Mouse (Mus musculus) forebrain, embryonic 14.5 days (tissue): ENCODE measurements around the gene Nmur1. TPM values are rescaled to one million over a fixed set of nuclear protein-coding genes. Genes with fewer than 3 reads are reported as not detected.

Experiments used
- ATAC-seq: fragments of 200-750 bp; cut with Nextera tagmentation; 2 replicates; pipeline ENCODE4 v1.8.0; 2017; ENCODE audit warnings: mild to moderate bottlenecking, moderate library complexity
- DNase-seq: peaks from one replicate; pipeline ENCODE4 v3.0.0-alpha.2; 2015; ENCODE audit warnings: low spot score
- H3K27ac ChIP-seq: fragments of 300-500 bp; sonication (generic); 2 replicates; pipeline ENCODE4 v1.5.1; 2014; ENCODE audit warnings: low read depth, mild to moderate bottlenecking, control low read depth, low read length, moderate library complexity
- H3K27me3 ChIP-seq: fragments of 300-500 bp; sonication (generic); replicated peaks from 2 replicates; pipeline ENCODE4 v1.6.1; 2014; ENCODE audit warnings: low read length, control low read depth, mixed read lengths; ENCODE audit not compliant: control insufficient read depth, insufficient read depth
- H3K36me3 ChIP-seq: fragments of 300-500 bp; sonication (generic); 2 replicates; pipeline ENCODE4 v1.6.1; 2014; ENCODE audit warnings: low read length, control low read depth; ENCODE audit not compliant: control insufficient read depth, insufficient read depth
- H3K4me1 ChIP-seq: fragments of 300-500 bp; sonication (generic); 2 replicates; pipeline ENCODE4 v1.6.1; 2014; ENCODE audit warnings: antibody characterized with exemption, low read length, control low read depth; ENCODE audit not compliant: control insufficient read depth, insufficient read depth
- H3K4me2 ChIP-seq: fragments of 300-500 bp; sonication (generic); 2 replicates; pipeline ENCODE4 v1.6.1; 2014; ENCODE audit warnings: mild to moderate bottlenecking, control low read depth, low read length
- H3K4me3 ChIP-seq: fragments of 300-500 bp; sonication (generic); 2 replicates; pipeline ENCODE4 v1.5.1; 2014; ENCODE audit warnings: low read depth, low read length, control low read depth
- H3K9ac ChIP-seq: fragments of 300-500 bp; sonication (generic); 2 replicates; pipeline ENCODE4 v1.6.1; 2014; ENCODE audit warnings: mild to moderate bottlenecking, low read length, control low read depth, moderate library complexity
- H3K9me3 ChIP-seq: fragments of 300-500 bp; sonication (generic); replicated peaks from 2 replicates; pipeline ENCODE4 v1.6.1; 2016; ENCODE audit warnings: low read length, control low read depth, mixed read lengths; ENCODE audit not compliant: control insufficient read depth
- WGBS: fragments of 180-500 bp; shearing (Covaris S2); extraction: QIAGEN DNeasy Blood & Tissue Kit; methylation state at CpG from one replicate; pipeline ENCODE4 v1.1.7; 2014; 5-methylcytosine and 5-hydroxymethylcytosine counted together
- polyA plus RNA-seq: library from polyadenylated mRNA; unstranded; fragments of >200 nt; fragmentation: Nextera tagmentation; extraction: Ambion mirVana; gene quantifications from 2 replicates; pipeline ENCODE4 v1.2.1, GENCODE M21; 2014

The Nmur1 gene
- polyA plus RNA-seq, 1 experiment from 2014 or later: not detected

DNA sequence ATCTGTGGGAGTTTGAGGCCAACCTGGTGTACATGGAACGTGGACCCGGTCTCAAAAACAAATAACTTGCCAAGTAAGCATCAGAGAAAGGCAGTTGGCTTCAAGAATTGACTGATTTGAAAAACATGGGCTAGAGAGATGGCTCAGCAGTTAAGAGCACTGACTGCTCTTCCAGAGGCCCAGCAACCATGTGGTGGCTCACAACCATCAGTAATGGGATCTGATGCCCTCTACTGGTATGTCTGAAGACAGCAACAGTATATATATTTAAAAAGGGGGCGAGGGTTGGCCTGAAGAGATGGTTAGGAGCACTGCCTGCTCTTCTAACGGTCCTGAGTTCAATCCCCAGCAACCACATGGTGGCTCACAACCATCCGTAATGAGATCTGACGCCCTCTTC is 62.4 kb downstream of the Nmur1 start:
- Histone ChIP-seq H3K4me2 (no peak overlapping the region), H3K4me3 (no peak overlapping the region), H3K36me3 (no peaks in the 10 kb centered on the region), H3K9ac (no peak overlapping the region), H3K9me3 (no peaks in the 10 kb centered on the region), H3K4me1 (peaks cover 9% of the 10 kb centered on the region), H3K27me3 (no peaks in the 10 kb centered on the region), H3K27ac (no peak overlapping the region)
- WGBS: 12% methylated on average over 6 of the region's 6 CpGs
- DNase-seq (peak; percentile 48), ATAC-seq (no peak)

DNA sequence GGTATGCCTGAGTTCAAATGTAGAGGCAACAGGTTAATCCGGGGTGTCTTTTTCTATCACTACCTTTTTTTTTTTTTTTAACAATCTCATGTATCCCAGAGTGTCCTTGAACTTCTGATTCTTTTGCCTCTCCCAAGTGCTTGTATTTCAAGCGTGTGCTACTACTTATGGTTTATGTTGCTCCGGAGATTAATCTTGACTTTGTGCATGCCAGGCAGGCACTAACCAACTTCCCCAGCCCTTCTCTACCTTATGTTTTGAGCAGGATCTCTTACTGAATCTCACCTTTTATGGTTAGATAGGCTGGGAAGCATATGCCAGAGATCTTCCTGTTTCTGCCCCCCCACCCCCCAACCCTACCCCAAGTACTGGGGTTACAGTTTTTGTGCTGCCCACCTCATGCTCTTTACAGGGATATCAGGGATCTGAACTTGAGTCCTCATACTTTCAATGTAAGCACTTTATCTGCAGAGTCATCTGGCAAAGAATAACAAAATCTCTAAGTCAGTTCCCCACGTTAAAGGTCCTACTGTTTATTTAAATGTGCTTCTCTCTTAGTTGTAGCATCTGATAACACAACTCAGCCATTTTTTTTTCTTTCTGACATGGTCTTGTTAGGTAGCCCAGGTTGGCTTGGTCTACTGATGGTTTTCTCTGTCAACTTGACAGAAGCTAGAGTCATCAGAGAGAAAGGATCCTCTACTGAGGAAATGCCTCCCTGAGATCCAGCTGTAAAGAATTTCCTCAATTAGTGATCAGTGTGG is 64.0 kb downstream of the Nmur1 start:
- Histone ChIP-seq H3K4me1 (peaks cover 13% of the 10 kb centered on the region), H3K4me2 (no peak overlapping the region), H3K36me3 (peaks cover 5% of the 10 kb centered on the region), H3K9me3 (no peaks in the 10 kb centered on the region), H3K27me3 (no peaks in the 10 kb centered on the region), H3K27ac (no peak overlapping the region), H3K4me3 (no peak overlapping the region), H3K9ac (no peak overlapping the region)
- ATAC-seq (no peak), DNase-seq (no peak)
- 93% methylated on average over 4 of the region's 4 CpGs for WGBS

DNA sequence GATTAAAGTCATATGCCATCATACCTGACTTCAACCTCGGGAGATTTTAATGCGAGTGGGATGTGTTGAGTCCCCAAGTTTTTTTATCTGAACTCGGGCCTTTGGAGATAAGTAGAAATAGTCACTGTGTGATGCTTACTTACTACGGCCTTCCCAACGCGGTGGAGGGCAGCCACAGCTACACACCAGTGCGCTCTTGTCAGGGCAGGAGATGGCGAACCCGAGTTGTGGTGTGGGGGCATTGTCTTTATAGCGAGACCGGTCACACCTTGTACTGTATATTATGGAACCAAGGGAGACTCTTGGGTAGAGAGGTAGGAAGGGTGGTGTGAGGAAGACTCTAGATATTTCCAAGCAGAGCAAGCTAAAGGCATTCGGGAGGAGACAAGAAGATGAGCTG is 65.6 kb downstream of the Nmur1 start:
- DNase-seq: no peak
- Histone ChIP-seq H3K27me3 (no peaks in the 10 kb centered on the region), H3K4me2 (peak overlapping the region; percentile 81), H3K4me3 (peak overlapping the region; percentile 90), H3K27ac (no peak overlapping the region), H3K36me3 (peaks cover 21% of the 10 kb centered on the region), H3K9ac (peak overlapping the region; percentile 88), H3K4me1 (peaks cover 13% of the 10 kb centered on the region), H3K9me3 (no peaks in the 10 kb centered on the region)
- ATAC-seq: no peak
- 17% methylated on average over 12 of the region's 12 CpGs for WGBS

DNA sequence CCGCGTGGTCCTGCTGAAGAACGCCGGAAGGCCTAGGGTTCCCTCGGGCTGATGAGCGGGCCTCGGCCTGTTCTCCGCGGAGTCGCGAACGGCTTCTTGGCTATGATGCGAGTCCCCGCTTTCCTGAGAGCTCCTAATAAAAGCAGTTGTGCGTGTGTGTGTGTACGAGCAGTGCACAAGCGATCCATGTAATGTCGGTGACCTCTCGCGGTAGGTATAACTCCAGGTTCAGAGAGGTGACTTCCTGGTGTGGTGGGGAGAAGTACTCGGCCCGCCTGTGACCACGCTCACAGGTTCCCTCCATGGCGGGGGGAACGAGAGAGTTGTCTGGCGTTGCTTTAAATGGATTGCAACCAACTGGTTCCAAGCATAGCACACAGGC is 66.2 kb downstream of the Nmur1 start:
- DNase-seq (no peak), ATAC-seq (no peak)
- peak overlapping the region; percentile 90 for H3K4me3 ChIP-seq
- no peaks in the 10 kb centered on the region for H3K27me3 ChIP-seq
- peak overlapping the region; percentile 81 for H3K4me2 ChIP-seq
- H3K9ac ChIP-seq: peak overlapping the region; percentile 88
- peak overlapping the region; percentile 52; the same call in 1 of the 2 replicates for H3K27ac ChIP-seq
- no peaks in the 10 kb centered on the region for H3K9me3 ChIP-seq
- H3K4me1 ChIP-seq: peaks cover 13% of the 10 kb centered on the region
- peaks cover 27% of the 10 kb centered on the region for H3K36me3 ChIP-seq
- under 1% methylated on average over 26 of the region's 26 CpGs for WGBS

DNA sequence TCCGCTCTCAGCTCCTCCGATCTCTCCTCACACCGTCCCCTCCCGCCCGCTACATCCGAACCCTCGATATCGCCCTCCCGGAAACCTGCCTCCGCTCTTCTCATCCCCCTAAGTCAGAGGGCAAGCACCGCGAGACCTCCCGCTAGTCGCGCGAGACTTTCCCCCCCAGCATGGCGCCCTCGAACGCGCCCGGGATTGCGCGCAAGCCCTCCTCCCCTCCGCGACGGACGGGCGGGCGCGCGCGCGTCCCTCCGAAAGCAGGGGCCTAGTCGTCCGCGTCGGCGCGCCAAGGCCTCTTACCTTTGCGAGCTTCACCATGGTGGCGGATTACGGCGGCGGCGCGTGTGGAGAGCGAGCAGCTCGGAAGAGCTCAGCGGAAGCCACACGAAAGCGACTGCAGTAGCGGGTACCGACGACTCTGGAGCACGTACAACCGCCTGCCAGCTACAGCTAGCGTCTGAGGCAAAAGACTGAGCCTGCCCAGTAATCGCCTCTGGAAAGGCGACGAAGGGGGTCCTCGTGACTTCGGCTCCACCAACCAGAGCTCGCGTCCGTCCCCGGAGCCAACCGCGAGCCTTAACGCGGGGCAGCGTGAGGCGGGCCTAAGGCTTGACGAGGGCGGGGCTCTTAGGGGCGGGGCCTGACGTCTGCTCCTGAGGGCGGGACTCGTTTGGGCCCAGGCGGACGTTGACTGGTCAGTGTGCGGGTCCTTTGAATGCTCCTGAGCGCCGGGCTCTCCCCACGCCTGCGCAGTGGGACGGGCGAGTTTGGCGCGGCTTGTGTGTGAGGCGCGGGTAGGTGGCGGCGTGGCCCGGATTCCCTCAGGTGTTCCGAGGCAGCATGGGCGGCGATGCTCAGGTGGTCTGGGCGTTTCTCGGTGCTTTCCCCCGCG is 66.9 kb downstream of the Nmur1 start, which contains the start of gene Ncl:
Ncl (minus strand) TSS at position 495 of the 892 bp plus-strand sequence.
- peak within 1 kb of the TSS; percentile 96 for H3K27ac ChIP-seq
- DNase-seq: peak; percentile 99
- peak; percentile 99 for ATAC-seq
- H3K4me1 ChIP-seq: peaks cover 13% of the 10 kb centered on the region
- no peaks in the 10 kb centered on the region for H3K9me3 ChIP-seq
- H3K4me2 ChIP-seq: peak within 1 kb of the TSS; percentile 87
- no peaks in the 10 kb centered on the region for H3K27me3 ChIP-seq
- H3K9ac ChIP-seq: peak within 1 kb of the TSS; percentile 88
- under 1% methylated on average over 102 of the region's 102 CpGs for WGBS
- H3K36me3 ChIP-seq: peaks cover 34% of the 10 kb centered on the region
- peak within 1 kb of the TSS; percentile 90 for H3K4me3 ChIP-seq

DNA sequence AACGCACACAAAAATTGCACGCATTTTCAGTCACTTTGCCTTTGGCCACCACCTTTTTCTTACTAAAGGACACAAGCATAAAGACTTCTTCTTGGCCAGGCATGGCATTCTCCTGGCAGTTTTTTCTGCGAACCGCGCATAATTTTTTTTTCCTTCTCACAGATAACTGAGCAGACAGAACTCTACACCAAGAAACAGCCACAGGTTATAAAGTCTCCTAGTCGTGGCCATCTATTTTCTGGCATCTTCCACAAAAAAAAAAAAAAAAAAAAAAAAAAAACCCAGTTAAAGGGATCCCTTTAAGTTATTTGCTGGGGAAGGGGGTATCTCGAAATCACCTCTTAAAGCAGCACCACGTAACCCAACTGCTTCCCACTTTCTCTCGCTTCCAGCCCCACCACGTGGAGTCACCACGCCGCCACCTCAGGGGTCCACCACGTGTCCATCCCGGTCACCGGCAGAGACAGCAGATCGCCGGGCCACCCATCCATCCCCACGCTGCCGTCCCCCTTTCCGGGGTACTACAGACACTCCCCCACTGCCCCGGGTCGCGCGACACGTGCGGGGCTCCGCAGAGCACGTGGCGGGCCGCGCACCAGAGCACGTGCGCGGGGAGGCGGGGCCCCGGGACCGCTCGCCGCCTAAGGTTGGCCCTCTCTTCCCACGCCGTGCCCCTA is 67.7 kb downstream of the Nmur1 start:
- DNase-seq (no peak), ATAC-seq (peak; percentile 58)
- Histone ChIP-seq H3K27ac (peak overlapping the region; percentile 96), H3K36me3 (peaks cover 42% of the 10 kb centered on the region), H3K27me3 (no peaks in the 10 kb centered on the region), H3K9me3 (no peaks in the 10 kb centered on the region), H3K9ac (peak overlapping the region; percentile 82), H3K4me2 (peak overlapping the region; percentile 87), H3K4me3 (peak overlapping the region; percentile 90), H3K4me1 (peaks cover 13% of the 10 kb centered on the region)
- 0% methylated on average over 41 of the region's 41 CpGs for WGBS

DNA sequence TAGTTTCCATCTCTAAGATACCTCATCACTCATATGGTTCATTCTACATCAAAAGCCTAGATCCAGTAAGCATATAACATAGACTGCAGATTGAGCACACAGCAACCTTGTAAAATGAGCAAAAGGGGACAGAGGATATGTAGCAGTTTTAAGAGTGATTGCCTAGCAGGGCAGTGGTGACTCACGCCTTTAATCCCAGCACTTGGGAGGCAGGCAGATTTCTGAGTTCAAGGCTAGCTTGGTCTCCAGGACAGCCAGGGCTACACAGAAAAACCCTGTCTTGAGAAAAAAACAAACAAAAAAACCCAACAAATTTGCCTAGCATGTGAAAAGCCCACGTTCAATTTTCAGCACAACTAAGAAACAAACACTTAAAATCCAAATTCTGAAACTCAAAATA is 71.8 kb downstream of the Nmur1 start:
- 88% methylated on average over 2 of the region's 2 CpGs for WGBS
- no peak overlapping the region for H3K9ac ChIP-seq
- ATAC-seq: no peak

DNA sequence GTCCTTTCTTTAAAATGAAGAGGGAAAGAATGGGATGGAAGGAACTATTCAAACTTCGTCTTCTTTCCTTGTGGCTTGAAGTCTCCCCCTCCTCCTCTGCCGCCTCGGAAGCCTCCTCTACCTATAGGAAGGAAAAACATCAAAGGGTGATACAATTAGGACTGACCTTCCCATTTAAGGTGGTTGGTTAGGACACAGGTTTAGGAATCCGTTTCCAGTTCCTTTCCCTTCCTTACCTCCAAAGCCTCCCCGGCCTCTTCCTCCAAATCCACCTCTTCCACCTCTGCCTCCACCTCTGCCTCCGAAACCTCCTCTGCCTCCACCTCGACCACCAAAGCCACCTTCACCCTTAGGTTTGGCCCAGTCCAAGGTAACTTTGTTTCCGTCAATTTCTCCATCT is 75.5 kb downstream of the Nmur1 start:
- Histone ChIP-seq H3K4me2 (no peak overlapping the region), H3K9me3 (no peaks in the 10 kb centered on the region), H3K27ac (no peak overlapping the region), H3K4me3 (no peak overlapping the region), H3K27me3 (no peaks in the 10 kb centered on the region), H3K36me3 (peaks cover 85% of the 10 kb centered on the region), H3K4me1 (no peaks in the 10 kb centered on the region), H3K9ac (no peak overlapping the region)
- ATAC-seq (no peak), DNase-seq (no peak)
- WGBS: 89% methylated on average over 8 of the region's 8 CpGs

More for the DNA sequence above, 71.8 kb downstream of the Nmur1 start:
- Histone ChIP-seq H3K4me2 (no peak overlapping the region), H3K36me3 (peaks cover 81% of the 10 kb centered on the region), H3K9me3 (no peaks in the 10 kb centered on the region), H3K27me3 (no peaks in the 10 kb centered on the region), H3K27ac (no peak overlapping the region), H3K4me1 (peaks cover 4% of the 10 kb centered on the region), H3K4me3 (no peak overlapping the region)
- DNase-seq: no peak
